Mouse (Mus musculus): Measurements from ENCODE around the gene Slc40a1. TPM values are rescaled to one million over a fixed set of nuclear protein-coding genes. Genes with fewer than 3 reads are reported as not detected.

Slc40a1 gene
- 10 to 100 TPM in 1 of 2 experiments, 1 to 10 TPM in 1; 4.8 to 11.3 TPM for polyA plus RNA-seq (2017; shearing (Covaris generic))

GRCm38 (mm10) chr1:45926393-45926763 lies at the start of gene Slc40a1:
TSS of gene Slc40a1 (minus strand) at chr1:45926523.

GRCm38 (mm10) chr1:45890173-45890572 lies 36.1 kb downstream of the Slc40a1 start, which contains the start of gene Gm5269:
TSS of gene Gm5269 (minus strand) at chr1:45890273.

Other genes with a start within 250 kb of the Slc40a1 start
- gene Wdr75, start 131.4 kb downstream of the Slc40a1 start, polyA plus RNA-seq (2017; shearing (Covaris generic)), result 10 to 100 TPM; 36.1 to 48.6 TPM
- gene Gm5269, start 36.2 kb downstream of the Slc40a1 start, polyA plus RNA-seq (2017; shearing (Covaris generic)), result not detected
- gene Dnah7b, start 139.8 kb upstream of the Slc40a1 start, polyA plus RNA-seq (2017; shearing (Covaris generic)), result 1 to 10 TPM; 1.7 TPM